Comparison of ENCODE assay signal across 13 mouse cellular contexts in the genomic region with DNA sequence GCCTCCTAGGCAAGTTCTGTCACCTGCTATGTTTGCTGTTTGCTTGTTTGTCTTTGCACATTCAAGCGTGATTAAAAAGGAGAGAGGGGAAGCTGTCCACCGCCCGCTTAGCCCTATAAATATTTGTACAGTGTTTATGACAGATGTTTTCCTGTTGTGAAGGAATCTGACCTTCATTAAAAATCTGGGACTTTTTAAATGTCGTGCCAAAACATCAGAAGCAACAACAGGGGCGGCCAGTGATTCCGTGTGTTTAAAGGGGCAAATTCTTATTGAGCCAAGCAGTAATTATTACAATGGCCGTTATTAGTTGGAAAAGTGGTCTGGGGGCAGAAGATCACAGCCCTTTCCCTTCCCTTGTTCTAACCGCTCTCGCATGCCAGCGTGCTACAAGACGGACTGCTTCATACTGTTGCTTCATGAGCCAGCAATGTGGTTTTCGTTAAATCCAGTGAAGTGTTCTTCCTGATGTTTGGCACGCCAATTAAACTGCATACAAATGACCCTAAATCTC.
A peak's percentile ranks its signal among the peaks of the same experiment; 100 is the strongest.
DNase-seq lines count a peak whose midpoint lies in the region; ATAC-seq and TF ChIP-seq lines count a peak whose summit lies in the region.
"Had no signal": no experiment of that assay in that cellular context is flagged by ENCODE, and none has a peak within 500 bp of the region (broad histone marks: within the 10 kb centered on the region; RNA-seq: fewer than 3 reads in every experiment).

No protein-coding gene starts in this region.

- intact Hi-C loops in left cerebral cortex, postnatal 4 days (cut with DNase I), result no loop called here

- TF ChIP-seq POLR2A in kidney, adult 2 months (IDR thresholded peaks at IDR 0.05; ENCODE audit: low read depth, low read length), result no peak

- no peak for TF ChIP-seq CTCF in kidney, adult 2 months (conservative IDR thresholded peaks at IDR 0.05; ENCODE audit: insufficient read depth, insufficient read length, low read depth, low read length)
- no peak for TF ChIP-seq CTCF in Patski (IDR thresholded peaks at IDR 0.05)

- peak; percentile 29 for DNase-seq in kidney, adult 2 months
- no peak for DNase-seq in kidney, postnatal 36 days
- DNase-seq in Patski (ENCODE audit: low read depth, low spot score), result peak; percentile 63
- peak; percentile 56 for DNase-seq in embryonic facial prominence, embryonic 10.5 days (ENCODE audit: low spot score)
- DNase-seq in left cerebral cortex, postnatal 4 days, result no peak
- no peak for DNase-seq in thymus, postnatal 4 days
- DNase-seq: cerebellum, adult 11 months; heart, adult 2 months; liver; thymus, adult 2 months had no signal

- peak; percentile 73 for ATAC-seq in Patski
- no peak for ATAC-seq in limb, embryonic 12.5 days (ENCODE audit: insufficient number of reproducible peaks, insufficient read depth, low FRiP score, low TSS enrichment, low read depth)
- no peak for ATAC-seq in heart, embryonic 11.5 days (replicated peaks; ENCODE audit: insufficient number of reproducible peaks, low FRiP score, low TSS enrichment)
- ATAC-seq: activated CD4-positive, CD25-positive, alpha-beta regulatory T cell, adult 4 months had no signal

- H3K9me3 ChIP-seq in embryonic facial prominence, embryonic 10.5 days, result no peaks in the 10 kb centered on the region
- no peaks in the 10 kb centered on the region for H3K9me3 ChIP-seq in limb, embryonic 12.5 days
- H3K9me3 ChIP-seq in heart, embryonic 11.5 days (replicated peaks; ENCODE audit: control insufficient read depth, low read length), result no peaks in the 10 kb centered on the region

- WGBS in kidney, adult 2 months, result 39% methylated on average over 13 of the region's 13 CpGs
- 29% methylated on average over 13 of the region's 13 CpGs for WGBS in embryonic facial prominence, embryonic 10.5 days
- 13% methylated on average over 13 of the region's 13 CpGs for WGBS in limb, embryonic 12.5 days
- 65% methylated on average over 13 of the region's 13 CpGs for WGBS in heart, embryonic 11.5 days (ENCODE audit: insufficient replicate concordance)

- in situ Hi-C loops in Patski (cut with MboI; ENCODE audit: low pct_unique_long_range_greater_than_20kb), result loop anchor here (25.0 kb wide), 1 partner anchor 404 kb away; no protein-coding TSS in a partner anchor

- H3K27ac ChIP-seq in kidney, adult 2 months (ENCODE audit: insufficient read depth, low read depth, low read length), result no peak overlapping the region; the same call in 1 of the 2 replicates
- H3K27ac ChIP-seq in embryonic facial prominence, embryonic 10.5 days (replicated peaks), result peak overlapping the region; percentile 58
- peak overlapping the region; percentile 69; the same call in 1 of the 2 replicates for H3K27ac ChIP-seq in limb, embryonic 12.5 days
- no peak overlapping the region for H3K27ac ChIP-seq in heart, embryonic 11.5 days (ENCODE audit: low read depth, low read length)
- H3K27ac ChIP-seq: heart, adult 2 months had no signal

- no peak overlapping the region for H3K9ac ChIP-seq in limb, embryonic 12.5 days (replicated peaks)
- H3K9ac ChIP-seq in heart, embryonic 11.5 days (ENCODE audit: low read depth, low read length), result no peak overlapping the region

- no peaks in the 10 kb centered on the region; the same call in 1 of the 2 replicates for H3K4me1 ChIP-seq in kidney, adult 2 months (ENCODE audit: control insufficient read depth, insufficient read depth, low read length)
- H3K4me1 ChIP-seq in embryonic facial prominence, embryonic 10.5 days, result peaks cover 34% of the 10 kb centered on the region
- peaks cover 39% of the 10 kb centered on the region for H3K4me1 ChIP-seq in limb, embryonic 12.5 days (replicated peaks)
- H3K4me1 ChIP-seq in heart, embryonic 11.5 days (ENCODE audit: control insufficient read depth, insufficient read depth, low read length), result no peaks in the 10 kb centered on the region

- POLR2A ChIA-PET in Patski (lab: Charles Lee), result interaction anchor here (0.6 to 1.2 kb wide), 3 partner anchors 92 to 116 kb away, joined by 4 to 7 read pairs (median 4); no protein-coding TSS in a partner anchor

- peak overlapping the region; percentile 28; the same call in 1 of the 2 replicates for H3K4me2 ChIP-seq in limb, embryonic 12.5 days
- no peak overlapping the region for H3K4me2 ChIP-seq in heart, embryonic 11.5 days

- H3K36me3 ChIP-seq in kidney, adult 2 months (ENCODE audit: control insufficient read depth, insufficient read depth, low read length), result no peaks in the 10 kb centered on the region
- no peaks in the 10 kb centered on the region for H3K36me3 ChIP-seq in embryonic facial prominence, embryonic 10.5 days (replicated peaks)
- H3K36me3 ChIP-seq in limb, embryonic 12.5 days, result no peaks in the 10 kb centered on the region
- no peaks in the 10 kb centered on the region for H3K36me3 ChIP-seq in heart, embryonic 11.5 days (ENCODE audit: control insufficient read depth, insufficient read depth, low read length)

- CTCF ChIA-PET in Patski (lab: Charles Lee), result no interaction called here

- H3K4me3 ChIP-seq in kidney, adult 2 months (ENCODE audit: insufficient read depth, low read depth, low read length), result no peak overlapping the region
- H3K4me3 ChIP-seq in embryonic facial prominence, embryonic 10.5 days, result no peak overlapping the region
- no peak overlapping the region for H3K4me3 ChIP-seq in limb, embryonic 12.5 days (replicated peaks)
- H3K4me3 ChIP-seq in heart, embryonic 11.5 days (ENCODE audit: low read depth, low read length), result no peak overlapping the region
- H3K4me3 ChIP-seq: heart, adult 2 months had no signal

- H3K27me3 ChIP-seq in kidney, adult 2 months (replicated peaks; ENCODE audit: control insufficient read depth, insufficient read depth, low read length), result no peaks in the 10 kb centered on the region
- H3K27me3 ChIP-seq in Patski, result no peaks in the 10 kb centered on the region
- H3K27me3 ChIP-seq in embryonic facial prominence, embryonic 10.5 days (replicated peaks; ENCODE audit: low read depth, poor library complexity, severe bottlenecking), result 0 out of 2 replicates have a peak, but pooled peaks cover 13% of the 10 kb centered on the region
- peaks cover 2% of the 10 kb centered on the region; the same call in 1 of the 2 replicates for H3K27me3 ChIP-seq in limb, embryonic 12.5 days
- no peaks in the 10 kb centered on the region for H3K27me3 ChIP-seq in heart, embryonic 11.5 days (ENCODE audit: control insufficient read depth, insufficient read depth, low read length)

Comparison
In these comparisons a context has a peak if more than half of its experiments do, and no peak if none do; other contexts are left out.
1. DNase-seq: peak in kidney, adult 2 months (single experiment), Patski (single experiment) and embryonic facial prominence, embryonic 10.5 days (single experiment); none in kidney, postnatal 36 days (0 of 2), left cerebral cortex, postnatal 4 days (single experiment) and thymus, postnatal 4 days (single experiment).
2. H3K27ac ChIP-seq: peak in embryonic facial prominence, embryonic 10.5 days (single experiment) and limb, embryonic 12.5 days (single experiment); none in kidney, adult 2 months (single experiment) and heart, embryonic 11.5 days (single experiment).